Mouse (Mus musculus) embryonic fibroblast, embryonic 13.5 days (primary cell): Measurements from ENCODE around the gene Ttc16.

Source experiments
- CTCF ChIP-seq: IDR thresholded peaks from 2 replicates; pipeline ENCODE4 v1.5.1; 2011; ENCODE audit warnings: mild to moderate bottlenecking, control low read depth, low read length, moderate library complexity, borderline replicate concordance; ENCODE audit not compliant: insufficient read depth
- POLR2A ChIP-seq: IDR thresholded peaks from 2 replicates; pipeline ENCODE4 v1.6.1; 2011; ENCODE audit warnings: low read depth, mild to moderate bottlenecking, control low read depth, low read length, moderate library complexity

- no peak for TF ChIP-seq CTCF
- TF ChIP-seq POLR2A, result no peak
Measured at GRCm38 (mm10) chr2:32722046-32722445, 53.4 kb downstream of the Ttc16 start.
